ENCODE assay signal across 15 mouse cellular contexts in genomic region chr4:148018410-148018809, GRCm38 (mm10). TPM values are rescaled to one million over a fixed set of nuclear protein-coding genes. Genes with fewer than 3 reads are reported as not detected.
DNase-seq lines count a peak whose midpoint lies in the region; ATAC-seq and TF ChIP-seq lines count a peak whose summit lies in the region.
"Had no signal": no experiment of that assay in that cellular context is flagged by ENCODE, and none has a peak within 500 bp of the region (broad histone marks: within the 10 kb centered on the region; RNA-seq: fewer than 3 reads in every experiment).

No protein-coding gene starts in this region.

- H3K4me2 ChIP-seq in stomach, embryonic 16.5 days (ENCODE audit: low read depth, low read length), result no peak overlapping the region
- no peak overlapping the region for H3K4me2 ChIP-seq in stomach, postnatal 0 days (replicated peaks; ENCODE audit: low read depth)
- H3K4me2 ChIP-seq in forebrain, embryonic 15.5 days (replicated peaks), result no peak overlapping the region
- no peak overlapping the region for H3K4me2 ChIP-seq in limb, embryonic 14.5 days (replicated peaks; ENCODE audit: low read depth, low read length, severe bottlenecking)
- H3K4me2 ChIP-seq in neural tube, embryonic 15.5 days, result no peak overlapping the region
- H3K4me2 ChIP-seq in liver, postnatal 0 days (ENCODE audit: low read depth, low read length), result no peak overlapping the region

- no peaks in the 10 kb centered on the region for H3K4me1 ChIP-seq in stomach, embryonic 16.5 days (ENCODE audit: control insufficient read depth, insufficient read depth, low read length)
- H3K4me1 ChIP-seq in stomach, postnatal 0 days (replicated peaks; ENCODE audit: control insufficient read depth, insufficient read depth), result no peaks in the 10 kb centered on the region
- peaks cover 9% of the 10 kb centered on the region for H3K4me1 ChIP-seq in forebrain, embryonic 15.5 days
- H3K4me1 ChIP-seq in limb, embryonic 14.5 days (ENCODE audit: control insufficient read depth, insufficient read depth, low read length), result no peaks in the 10 kb centered on the region
- no peaks in the 10 kb centered on the region; the same call in 1 of the 2 replicates for H3K4me1 ChIP-seq in neural tube, embryonic 15.5 days
- no peaks in the 10 kb centered on the region for H3K4me1 ChIP-seq in liver, postnatal 0 days (ENCODE audit: insufficient read depth)

- 0 out of 2 replicates have a peak, but pooled peaks have one; percentile 15 for ATAC-seq in stomach, embryonic 16.5 days (ENCODE audit: insufficient read depth, low FRiP score)
- ATAC-seq in stomach, postnatal 0 days (ENCODE audit: low FRiP score, low TSS enrichment), result no peak
- peak; percentile 54; the same call in 1 of the 2 replicates for ATAC-seq in forebrain, embryonic 15.5 days (replicated peaks)
- ATAC-seq in limb, embryonic 14.5 days (ENCODE audit: low FRiP score, low read depth), result peak; percentile 66
- peak; percentile 37; the same call in 1 of the 2 replicates for ATAC-seq in neural tube, embryonic 15.5 days (ENCODE audit: low FRiP score)
- ATAC-seq in liver, postnatal 0 days, result no peak

- TF ChIP-seq EP300 in stomach, postnatal 0 days (optimal IDR thresholded peaks at IDR 0.05), result no peak
- no peak for TF ChIP-seq EP300 in liver, postnatal 0 days (IDR thresholded peaks at IDR 0.05; ENCODE audit: low read depth)

- H3K27me3 ChIP-seq in stomach, embryonic 16.5 days (ENCODE audit: control insufficient read depth, insufficient read depth, low read length), result no peaks in the 10 kb centered on the region
- H3K27me3 ChIP-seq in stomach, postnatal 0 days (ENCODE audit: control insufficient read depth, insufficient read depth, low read length), result no peaks in the 10 kb centered on the region
- no peaks in the 10 kb centered on the region for H3K27me3 ChIP-seq in forebrain, embryonic 15.5 days
- H3K27me3 ChIP-seq in limb, embryonic 14.5 days (ENCODE audit: control insufficient read depth, insufficient read depth, low read length), result no peaks in the 10 kb centered on the region
- no peaks in the 10 kb centered on the region for H3K27me3 ChIP-seq in neural tube, embryonic 15.5 days (replicated peaks)
- no peaks in the 10 kb centered on the region for H3K27me3 ChIP-seq in liver, postnatal 0 days (ENCODE audit: insufficient read depth, low read length)
- H3K27me3 ChIP-seq: CH12.LX had no signal

- H3K27ac ChIP-seq in stomach, embryonic 16.5 days (ENCODE audit: low read length), result no peak overlapping the region
- no peak overlapping the region for H3K27ac ChIP-seq in stomach, postnatal 0 days (replicated peaks)
- H3K27ac ChIP-seq in forebrain, embryonic 15.5 days (replicated peaks), result 0 out of 2 replicates have a peak overlapping the region, but pooled peaks have one; percentile 23
- H3K27ac ChIP-seq in limb, embryonic 14.5 days (replicated peaks; ENCODE audit: low read depth, low read length), result peak overlapping the region; percentile 48; the same call in 1 of the 2 replicates
- peak overlapping the region; percentile 60 for H3K27ac ChIP-seq in neural tube, embryonic 15.5 days (replicated peaks)
- no peak overlapping the region for H3K27ac ChIP-seq in liver, postnatal 0 days (ENCODE audit: low read depth)
- H3K27ac ChIP-seq: kidney, postnatal 0 days had no signal

- H3K9me3 ChIP-seq in stomach, embryonic 16.5 days (replicated peaks; ENCODE audit: control insufficient read depth, low read length), result no peaks in the 10 kb centered on the region
- H3K9me3 ChIP-seq in stomach, postnatal 0 days (ENCODE audit: control insufficient read depth, low read length), result no peaks in the 10 kb centered on the region
- no peaks in the 10 kb centered on the region for H3K9me3 ChIP-seq in forebrain, embryonic 15.5 days
- no peaks in the 10 kb centered on the region for H3K9me3 ChIP-seq in limb, embryonic 14.5 days (ENCODE audit: control insufficient read depth, low read length)
- H3K9me3 ChIP-seq in neural tube, embryonic 15.5 days (replicated peaks), result no peaks in the 10 kb centered on the region
- H3K9me3 ChIP-seq in liver, postnatal 0 days (ENCODE audit: low read length), result no peaks in the 10 kb centered on the region

- peaks cover 18% of the 10 kb centered on the region for H3K36me3 ChIP-seq in stomach, embryonic 16.5 days (ENCODE audit: control insufficient read depth, insufficient read depth, low read length)
- peaks cover 41% of the 10 kb centered on the region for H3K36me3 ChIP-seq in stomach, postnatal 0 days (ENCODE audit: control insufficient read depth, insufficient read depth, low read length)
- peaks cover 96% of the 10 kb centered on the region for H3K36me3 ChIP-seq in forebrain, embryonic 15.5 days
- peaks cover 92% of the 10 kb centered on the region for H3K36me3 ChIP-seq in limb, embryonic 14.5 days (ENCODE audit: control insufficient read depth, insufficient read depth, low read length)
- peaks cover 97% of the 10 kb centered on the region for H3K36me3 ChIP-seq in neural tube, embryonic 15.5 days
- H3K36me3 ChIP-seq in liver, postnatal 0 days (replicated peaks; ENCODE audit: insufficient read depth, low read length), result peaks cover 47% of the 10 kb centered on the region

- WGBS in stomach, embryonic 16.5 days, result 84% methylated on average over 2 of the region's 2 CpGs
- 80% methylated on average over 2 of the region's 2 CpGs for WGBS in stomach, postnatal 0 days
- 45% methylated on average over 2 of the region's 2 CpGs for WGBS in forebrain, embryonic 15.5 days
- WGBS in limb, embryonic 14.5 days, result 80% methylated on average over 2 of the region's 2 CpGs
- WGBS in neural tube, embryonic 15.5 days, result 47% methylated on average over 2 of the region's 2 CpGs
- 72% methylated on average over 2 of the region's 2 CpGs for WGBS in liver, postnatal 0 days (ENCODE audit: insufficient replicate concordance)

- no peak overlapping the region for H3K4me3 ChIP-seq in stomach, embryonic 16.5 days (replicated peaks; ENCODE audit: low read length)
- H3K4me3 ChIP-seq in stomach, postnatal 0 days (ENCODE audit: low read depth, low read length), result no peak overlapping the region
- no peak overlapping the region for H3K4me3 ChIP-seq in forebrain, embryonic 15.5 days
- no peak overlapping the region for H3K4me3 ChIP-seq in limb, embryonic 14.5 days (replicated peaks; ENCODE audit: low read length)
- no peak overlapping the region for H3K4me3 ChIP-seq in neural tube, embryonic 15.5 days (replicated peaks)
- H3K4me3 ChIP-seq in liver, postnatal 0 days (ENCODE audit: low read depth, low read length), result no peak overlapping the region

- H3K9ac ChIP-seq in stomach, embryonic 16.5 days (ENCODE audit: low read length), result no peak overlapping the region
- H3K9ac ChIP-seq in stomach, postnatal 0 days (ENCODE audit: low read length), result no peak overlapping the region
- H3K9ac ChIP-seq in forebrain, embryonic 15.5 days (replicated peaks), result no peak overlapping the region
- no peak overlapping the region for H3K9ac ChIP-seq in limb, embryonic 14.5 days (ENCODE audit: low read depth, low read length, severe bottlenecking)
- H3K9ac ChIP-seq in neural tube, embryonic 15.5 days (replicated peaks), result no peak overlapping the region
- no peak overlapping the region for H3K9ac ChIP-seq in liver, postnatal 0 days (replicated peaks)

- no peak for TF ChIP-seq CTCF in stomach, postnatal 0 days (IDR thresholded peaks at IDR 0.05; ENCODE audit: low read depth)
- no peak for TF ChIP-seq CTCF in liver, postnatal 0 days (IDR thresholded peaks at IDR 0.05; ENCODE audit: low read depth)

- no peak for TF ChIP-seq POLR2A in limb, embryonic 14.5 days (IDR thresholded peaks at IDR 0.05; ENCODE audit: borderline replicate concordance, extremely low read depth, insufficient read depth, insufficient read length)

- no peak for DNase-seq in stomach, postnatal 0 days (ENCODE audit: low spot score)
- DNase-seq in limb, embryonic 14.5 days (ENCODE audit: low spot score), result no peak
- DNase-seq in T-cell, adult 2 months (ENCODE audit: low spot score), result no peak
- DNase-seq in liver, postnatal 0 days, result no peak
- no peak for DNase-seq in thymus, adult 18-20 months
- DNase-seq: adrenal gland, postnatal 25 days; gastrocnemius, postnatal 36 days; lung, postnatal 10 days had no signal

RNA-seq across cellular contexts. Expression of gene Nppa, which starts 17.9 kb away (rescaled TPM):
- 0.18 TPM in 1 of 2 replicates, not detected in the other for polyA plus RNA-seq in stomach, embryonic 16.5 days (2015; fragmentation: Nextera tagmentation; extraction: Ambion mirVana)
- 0.30 and 0.74 TPM in 2 replicates for polyA plus RNA-seq in stomach, postnatal 0 days (2015; fragmentation: Nextera tagmentation; extraction: Ambion mirVana)
- polyA plus RNA-seq in forebrain, embryonic 15.5 days (2015; fragmentation: Nextera tagmentation; extraction: Ambion mirVana), result 0.76 and 1.6 TPM in 2 replicates
- polyA plus RNA-seq in limb, embryonic 14.5 days (2012; rRNA removed), result 0.33 TPM in 1 of 2 replicates, not detected in the other
- 0.87 and 1.0 TPM in 2 replicates for polyA plus RNA-seq in limb, embryonic 14.5 days (2014; fragmentation: Nextera tagmentation; extraction: Ambion mirVana)
- 1.6 and 1.7 TPM in 2 replicates for polyA plus RNA-seq in neural tube, embryonic 15.5 days (2015; fragmentation: Nextera tagmentation; extraction: Ambion mirVana)
- 0.13 TPM in 1 of 2 replicates, not detected in the other for polyA plus RNA-seq in liver, postnatal 0 days (2015; fragmentation: Nextera tagmentation; extraction: Ambion mirVana)
- polyA plus RNA-seq: kidney, postnatal 0 days; liver, adult 2 months; small intestine, adult 2 months had no signal

RNA-seq across cellular contexts. Expression of gene Clcn6, which starts 20.2 kb away (rescaled TPM):
- polyA plus RNA-seq in stomach, embryonic 16.5 days (2015; fragmentation: Nextera tagmentation; extraction: Ambion mirVana), result 5.7 and 6.1 TPM in 2 replicates
- 1.8 and 2.1 TPM in 2 replicates for polyA plus RNA-seq in stomach, postnatal 0 days (2015; fragmentation: Nextera tagmentation; extraction: Ambion mirVana)
- polyA plus RNA-seq in forebrain, embryonic 15.5 days (2015; fragmentation: Nextera tagmentation; extraction: Ambion mirVana), result 30.8 and 33.4 TPM in 2 replicates
- 22.5 and 28.1 TPM in 2 replicates for polyA plus RNA-seq in limb, embryonic 14.5 days (2012; rRNA removed)
- polyA plus RNA-seq in limb, embryonic 14.5 days (2014; fragmentation: Nextera tagmentation; extraction: Ambion mirVana), result 5.2 and 6.9 TPM in 2 replicates
- 28.0 and 29.0 TPM in 2 replicates for polyA plus RNA-seq in neural tube, embryonic 15.5 days (2015; fragmentation: Nextera tagmentation; extraction: Ambion mirVana)
- polyA plus RNA-seq in liver, postnatal 0 days (2015; fragmentation: Nextera tagmentation; extraction: Ambion mirVana), result 0.52 and 0.79 TPM in 2 replicates

RNA-seq across cellular contexts. Expression of gene Mthfr, which starts 20.5 kb away (rescaled TPM):
- 26.0 and 26.7 TPM in 2 replicates for polyA plus RNA-seq in stomach, embryonic 16.5 days (2015; fragmentation: Nextera tagmentation; extraction: Ambion mirVana)
- 8.2 and 8.7 TPM in 2 replicates for polyA plus RNA-seq in stomach, postnatal 0 days (2015; fragmentation: Nextera tagmentation; extraction: Ambion mirVana)
- 16.6 and 17.1 TPM in 2 replicates for polyA plus RNA-seq in forebrain, embryonic 15.5 days (2015; fragmentation: Nextera tagmentation; extraction: Ambion mirVana)
- polyA plus RNA-seq in limb, embryonic 14.5 days (2012; rRNA removed), result 37.4 and 44.8 TPM in 2 replicates
- 18.9 and 21.0 TPM in 2 replicates for polyA plus RNA-seq in limb, embryonic 14.5 days (2014; fragmentation: Nextera tagmentation; extraction: Ambion mirVana)
- polyA plus RNA-seq in neural tube, embryonic 15.5 days (2015; fragmentation: Nextera tagmentation; extraction: Ambion mirVana), result 16.5 and 17.3 TPM in 2 replicates
- 3.7 and 4.5 TPM in 2 replicates for polyA plus RNA-seq in liver, postnatal 0 days (2015; fragmentation: Nextera tagmentation; extraction: Ambion mirVana)

RNA-seq across cellular contexts. Expression of gene Nppb, which starts 32.8 kb away (rescaled TPM):
- polyA plus RNA-seq in stomach, embryonic 16.5 days (2015; fragmentation: Nextera tagmentation; extraction: Ambion mirVana), result not detected in 2 replicates
- not detected in 2 replicates for polyA plus RNA-seq in stomach, postnatal 0 days (2015; fragmentation: Nextera tagmentation; extraction: Ambion mirVana)
- polyA plus RNA-seq in forebrain, embryonic 15.5 days (2015; fragmentation: Nextera tagmentation; extraction: Ambion mirVana), result not detected in 2 replicates
- 0.11 TPM in 1 of 2 replicates, not detected in the other for polyA plus RNA-seq in limb, embryonic 14.5 days (2012; rRNA removed)
- polyA plus RNA-seq in limb, embryonic 14.5 days (2014; fragmentation: Nextera tagmentation; extraction: Ambion mirVana), result 0.44 TPM in 1 of 2 replicates, not detected in the other
- 0.33 TPM in 1 of 2 replicates, not detected in the other for polyA plus RNA-seq in neural tube, embryonic 15.5 days (2015; fragmentation: Nextera tagmentation; extraction: Ambion mirVana)
- polyA plus RNA-seq in liver, postnatal 0 days (2015; fragmentation: Nextera tagmentation; extraction: Ambion mirVana), result not detected in 2 replicates
- polyA plus RNA-seq: kidney, postnatal 0 days; liver, adult 2 months; small intestine, adult 2 months had no signal

Comparison
In these comparisons a context has a peak if more than half of its experiments do, and no peak if none do; other contexts are left out.
1. ATAC-seq: peak in stomach, embryonic 16.5 days (single experiment), forebrain, embryonic 15.5 days (single experiment), limb, embryonic 14.5 days (single experiment) and neural tube, embryonic 15.5 days (single experiment); none in stomach, postnatal 0 days (single experiment) and liver, postnatal 0 days (single experiment).
2. H3K27ac ChIP-seq: peak in forebrain, embryonic 15.5 days (single experiment), limb, embryonic 14.5 days (single experiment) and neural tube, embryonic 15.5 days (single experiment); none in stomach, embryonic 16.5 days (single experiment), stomach, postnatal 0 days (single experiment) and liver, postnatal 0 days (single experiment).